Mouse (Mus musculus) forebrain, embryonic 15.5 days (tissue): ENCODE results near the gene Hist1h2bp. TPM values are rescaled to one million over a fixed set of nuclear protein-coding genes. Genes with fewer than 3 reads are reported as not detected.
"Not testable (repeated sequence)": the region's sequence is repeated elsewhere in the genome, so short reads cannot be mapped to it uniquely, and the experiment has no call there.

Source experiments
- ATAC-seq: fragments of 200-750 bp; cut with Nextera tagmentation; replicated peaks from 2 replicates; pipeline ENCODE4 v1.8.0; 2017; ENCODE audit warnings: mild to moderate bottlenecking, moderate TSS enrichment, moderate library complexity
- H3K27ac ChIP-seq: fragments of 300-500 bp; sonication (generic); replicated peaks from 2 replicates; pipeline ENCODE4 v1.5.1; 2015; ENCODE audit warnings: mild to moderate bottlenecking, inconsistent platforms
- H3K27me3 ChIP-seq: fragments of 300-500 bp; sonication (generic); 2 replicates; pipeline ENCODE4 v1.6.1; 2015; ENCODE audit warnings: inconsistent platforms
- H3K36me3 ChIP-seq: fragments of 300-500 bp; sonication (generic); 2 replicates; pipeline ENCODE4 v1.6.1; 2015; ENCODE audit warnings: mild to moderate bottlenecking, inconsistent platforms
- H3K4me1 ChIP-seq: fragments of 300-500 bp; sonication (generic); 2 replicates; pipeline ENCODE4 v1.6.1; 2015; ENCODE audit warnings: inconsistent platforms
- H3K4me2 ChIP-seq: fragments of 300-500 bp; sonication (generic); replicated peaks from 2 replicates; pipeline ENCODE4 v1.6.1; 2015; ENCODE audit warnings: mild to moderate bottlenecking, inconsistent platforms
- H3K4me3 ChIP-seq: fragments of 300-500 bp; sonication (generic); 2 replicates; pipeline ENCODE4 v1.5.1; 2015; ENCODE audit warnings: mild to moderate bottlenecking, inconsistent platforms
- H3K9ac ChIP-seq: fragments of 300-500 bp; sonication (generic); replicated peaks from 2 replicates; pipeline ENCODE4 v1.6.1; 2015; ENCODE audit warnings: mild to moderate bottlenecking, inconsistent platforms
- H3K9me3 ChIP-seq: fragments of 300-500 bp; sonication (generic); 2 replicates; pipeline ENCODE4 v1.6.1; 2016; ENCODE audit warnings: inconsistent platforms
- WGBS: fragments of 180-500 bp; shearing (Covaris S2); methylation state at CpG from one replicate; pipeline ENCODE4 v1.1.7; 2015; ENCODE audit warnings: mixed read lengths; 5-methylcytosine and 5-hydroxymethylcytosine counted together
- microRNA-seq: library from miRNA; unstranded; fragments of <30 nt; microRNA quantifications from one replicate; pipeline ENCODE4, GENCODE M21; 2016
- polyA plus RNA-seq: library from polyadenylated mRNA; unstranded; fragments of >200 nt; fragmentation: Nextera tagmentation; extraction: Ambion mirVana; gene quantifications from 2 replicates; pipeline ENCODE4 v1.2.1, GENCODE M21; 2015

Hist1h2bp gene
- polyA plus RNA-seq, 1 experiment from 2014 or later: 0.67 TPM

DNA sequence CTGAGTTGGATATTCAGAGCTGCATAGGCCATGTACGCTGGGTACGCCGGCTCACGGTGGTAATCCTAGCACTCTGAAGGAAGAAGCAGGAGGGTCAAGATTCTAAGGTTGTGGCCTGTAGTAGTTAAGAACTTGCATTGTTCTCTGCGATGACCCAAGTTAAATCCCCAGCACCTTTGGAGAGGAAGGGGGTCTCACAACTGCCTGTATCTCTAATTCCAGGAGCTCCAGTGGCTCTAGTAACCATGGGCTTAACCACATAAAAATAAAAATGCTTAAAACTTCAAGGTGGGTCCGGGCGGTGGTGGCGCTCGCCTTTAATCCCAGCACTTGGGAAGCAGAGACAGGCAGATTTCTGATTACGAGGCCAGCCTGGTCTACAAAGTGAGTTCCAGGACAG lies 43.1 kb downstream of the Hist1h2bp start:
- Histone ChIP-seq H3K27ac (no peak overlapping the region), H3K27me3 (no peaks in the 10 kb centered on the region), H3K4me1 (no peaks in the 10 kb centered on the region), H3K4me2 (no peak overlapping the region), H3K9me3 (no peaks in the 10 kb centered on the region), H3K36me3 (no peaks in the 10 kb centered on the region), H3K4me3 (no peak overlapping the region), H3K9ac (no peak overlapping the region)
- ATAC-seq: no peak
- 83% methylated on average over 10 of the region's 10 CpGs for WGBS

DNA sequence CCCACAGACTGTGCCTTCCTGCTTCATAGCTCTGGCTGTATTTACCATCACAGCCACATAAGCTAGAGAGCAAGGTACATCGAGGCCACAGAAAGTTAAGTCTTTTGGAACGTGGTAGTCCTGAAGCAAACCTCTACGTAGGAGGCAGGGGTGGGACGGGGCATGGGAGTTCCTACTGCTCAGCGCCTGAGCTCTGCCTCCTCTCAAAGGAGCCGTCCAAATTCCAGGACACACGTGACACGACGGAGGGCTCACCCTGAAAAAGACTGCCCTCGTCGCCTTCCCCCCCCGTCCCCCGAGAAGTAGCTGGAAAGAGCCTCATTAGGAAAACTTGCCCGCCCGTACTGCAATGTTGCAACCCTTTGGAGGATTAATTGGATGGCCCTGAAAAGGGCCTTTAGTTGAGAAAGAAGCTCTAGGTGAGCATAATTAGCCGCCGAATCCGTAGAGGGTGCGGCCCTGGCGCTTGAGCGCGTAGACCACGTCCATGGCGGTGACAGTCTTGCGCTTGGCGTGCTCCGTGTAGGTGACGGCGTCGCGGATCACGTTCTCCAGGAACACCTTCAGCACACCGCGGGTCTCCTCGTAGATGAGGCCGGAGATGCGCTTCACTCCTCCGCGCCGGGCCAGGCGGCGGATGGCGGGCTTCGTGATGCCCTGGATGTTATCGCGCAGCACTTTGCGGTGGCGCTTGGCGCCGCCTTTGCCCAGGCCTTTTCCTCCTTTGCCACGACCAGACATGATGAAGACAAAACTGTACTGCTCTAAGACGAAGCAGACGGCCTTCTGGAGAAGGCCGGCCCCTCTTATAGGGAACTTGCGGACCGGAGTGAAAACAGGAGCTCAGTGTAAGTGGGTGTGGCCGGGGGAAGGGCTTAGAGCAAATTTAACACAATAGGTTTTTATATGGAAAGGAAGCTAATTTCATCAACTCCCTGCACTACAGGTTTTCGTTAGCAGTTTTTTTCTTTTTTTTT lies 44.4 kb downstream of the Hist1h2bp start, which contains the start of gene Hist1h4n:
TSS of gene Hist1h4n (minus strand) at position 779 of the 977 bp plus-strand sequence.
- H3K27me3 ChIP-seq, H3K4me1 ChIP-seq, H3K9ac ChIP-seq, H3K9me3 ChIP-seq, H3K36me3 ChIP-seq, H3K27ac ChIP-seq: not testable (repeated sequence)
- peak within 1 kb of the TSS; percentile 27 for H3K4me3 ChIP-seq
- H3K4me2 ChIP-seq: peak within 1 kb of the TSS; percentile 39
- WGBS: under 1% methylated on average over 30 of the region's 58 CpGs
- peak; percentile 87 for ATAC-seq

DNA sequence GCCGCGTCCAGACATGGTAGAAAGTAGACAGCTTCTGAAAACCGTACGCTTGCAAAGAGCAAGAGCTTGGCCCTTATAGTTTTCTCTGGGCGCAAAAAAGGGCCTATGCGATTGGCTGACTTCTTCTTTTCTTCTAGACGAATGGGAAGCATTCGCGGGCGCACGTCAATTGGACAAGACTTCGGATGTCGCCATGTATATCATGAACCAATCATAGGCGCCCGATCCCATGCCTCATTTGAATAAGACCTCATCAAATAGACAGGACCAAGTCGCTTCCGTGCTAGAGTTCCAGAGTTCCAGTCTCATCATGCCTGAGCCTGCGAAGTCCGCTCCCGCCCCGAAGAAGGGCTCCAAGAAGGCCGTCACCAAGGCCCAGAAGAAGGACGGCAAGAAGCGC lies 46.2 kb downstream of the Hist1h2bp start, which contains the start of the genes Hist1h2ap and Hist1h2br:
TSS of gene Hist1h2ap (minus strand) at position 47 of the 400 bp plus-strand sequence.
TSS of gene Hist1h2br (plus strand) at position 283 of the 400 bp plus-strand sequence.
- not testable (repeated sequence) for H3K9me3 ChIP-seq, H3K27me3 ChIP-seq, H3K4me2 ChIP-seq, H3K27ac ChIP-seq, H3K36me3 ChIP-seq, H3K9ac ChIP-seq, H3K4me1 ChIP-seq, H3K4me3 ChIP-seq
- ATAC-seq: peak; percentile 97
- WGBS: no CpG with 5 or more reads among the region's 24 CpGs

Small RNA genes within 50 kb of the gene (microRNA-seq; reads per million reads assigned to microRNA genes)
- gene Gm19658: not detected
- not detected for gene Gm44346
- not detected for gene Gm44454
- gene Gm44466: not detected

Other genes with a start within 250 kb of the Hist1h2bp start
- gene Olfr1366, start 244.7 kb upstream of the Hist1h2bp start, polyA plus RNA-seq: 0.14 and 0.28 TPM in 2 replicates
- 0.06 TPM in 1 of 2 replicates, not detected in the other for gene Olfr1535, start 227.6 kb upstream of the Hist1h2bp start, polyA plus RNA-seq
- gene Olfr1364, start 205.7 kb upstream of the Hist1h2bp start, polyA plus RNA-seq: not detected in 2 replicates
- not detected in 2 replicates for gene Olfr1362, start 173.4 kb upstream of the Hist1h2bp start, polyA plus RNA-seq
- gene Olfr11, start 144.9 kb upstream of the Hist1h2bp start, polyA plus RNA-seq: 0.08 TPM in 1 of 2 replicates, not detected in the other
- not detected in 2 replicates for gene Olfr1361, start 124.1 kb upstream of the Hist1h2bp start, polyA plus RNA-seq
- not detected in 2 replicates for gene Olfr1360, start 110.1 kb upstream of the Hist1h2bp start, polyA plus RNA-seq
- gene Olfr1359, start 89.3 kb upstream of the Hist1h2bp start, polyA plus RNA-seq: not detected in 2 replicates
- gene Hist1h2bl, start 71.3 kb upstream of the Hist1h2bp start, polyA plus RNA-seq: 2.2 TPM in 1 of 2 replicates, not detected in the other
- 10.1 and 26.0 TPM in 2 replicates for gene Hist1h2ai, start 71.0 kb upstream of the Hist1h2bp start, polyA plus RNA-seq
- gene Hist1h3h, start 69.8 kb upstream of the Hist1h2bp start, polyA plus RNA-seq: 10.8 and 11.6 TPM in 2 replicates
- gene Hist1h2bm, start 65.4 kb upstream of the Hist1h2bp start, polyA plus RNA-seq: 2.1 and 2.6 TPM in 2 replicates
- gene Hist1h4j, start 52.4 kb upstream of the Hist1h2bp start, polyA plus RNA-seq: 0.83 and 1.5 TPM in 2 replicates
- gene Hist1h4k, start 37.0 kb upstream of the Hist1h2bp start, polyA plus RNA-seq: 2.3 and 3.3 TPM in 2 replicates
- gene Hist1h2ak, start 33.6 kb upstream of the Hist1h2bp start, polyA plus RNA-seq: 21.2 and 26.2 TPM in 2 replicates
- 1.2 and 2.6 TPM in 2 replicates for gene Hist1h2bn, start 33.3 kb upstream of the Hist1h2bp start, polyA plus RNA-seq
- gene Hist1h1b, start 6.8 kb upstream of the Hist1h2bp start, polyA plus RNA-seq: 9.6 and 13.7 TPM in 2 replicates
- gene Hist1h3i, start 4.1 kb upstream of the Hist1h2bp start, polyA plus RNA-seq: 79.3 and 101 TPM in 2 replicates
- 2.6 and 3.0 TPM in 2 replicates for gene Hist1h2an, start 243 bp upstream of the Hist1h2bp start, polyA plus RNA-seq
- 12.2 and 15.4 TPM in 2 replicates for gene Hist1h2bq, start 22.7 kb downstream of the Hist1h2bp start, polyA plus RNA-seq
- 1.8 TPM in 1 of 2 replicates, not detected in the other for gene Hist1h2ao, start 23.0 kb downstream of the Hist1h2bp start, polyA plus RNA-seq
- gene Hist1h4m, start 24.3 kb downstream of the Hist1h2bp start, polyA plus RNA-seq: not detected in 2 replicates
- gene Hist1h4n, start 44.7 kb downstream of the Hist1h2bp start, polyA plus RNA-seq: 6.1 and 9.4 TPM in 2 replicates
- 1,855 and 2,360 TPM in 2 replicates for gene Hist1h2ap, start 46.0 kb downstream of the Hist1h2bp start, polyA plus RNA-seq
- 11.5 and 15.4 TPM in 2 replicates for gene Hist1h2br, start 46.3 kb downstream of the Hist1h2bp start, polyA plus RNA-seq
- 23.6 and 24.7 TPM in 2 replicates for gene Zfp184, start 157.6 kb downstream of the Hist1h2bp start, polyA plus RNA-seq
- gene Pom121l2, start 193.7 kb downstream of the Hist1h2bp start, polyA plus RNA-seq: not detected in 2 replicates
- gene Prss16, start 222.3 kb downstream of the Hist1h2bp start, polyA plus RNA-seq: 0.14 TPM in 1 of 2 replicates, not detected in the other
- gene Hist1h2ah, start 248.1 kb downstream of the Hist1h2bp start, polyA plus RNA-seq: 2.5 and 9.8 TPM in 2 replicates
- gene Hist1h2bk, start 248.4 kb downstream of the Hist1h2bp start, polyA plus RNA-seq: 4.5 and 4.6 TPM in 2 replicates